Mouse (Mus musculus) gastrocnemius, postnatal 4 days (tissue): Measurements from ENCODE around the gene S100a8. TPM values are rescaled to one million over a fixed set of nuclear protein-coding genes. Genes with fewer than 3 reads are reported as not detected.

Source experiments
- DNase-seq, 2 experiments: peaks; one replicate each; pipeline ENCODE4 v3.0.0; 2021 to 2022; ENCODE audit warnings: low spot score in 2 of 2, mixed read lengths in 2 of 2
- long read RNA-seq, 2 experiments: library from polyadenylated mRNA; stranded (forward); transcript quantifications; one replicate each; pipeline ENCODE4 v2.0.0; 2021
- total RNA-seq, 2 experiments: library from RNA; stranded (reverse); gene quantifications; 2 replicates each; pipeline ENCODE4 v1.2.3; 2021

Gene S100a8
- total RNA-seq, result 10 to 100 TPM in 1 of 2 experiments, 1 to 10 TPM in 1; 4.5 to 11.8 TPM
- long read RNA-seq, experiment 1, partial matches to known transcripts, result 0 of 1 reads
- long read RNA-seq, experiment 1, other reads (novel, unspliced or antisense), result 0 of 1 reads
- long read RNA-seq, experiment 2, transcript S100a8-201 (3 exons, 486 nt), result major isoform, 11 of 11 reads
- long read RNA-seq, experiment 2, partial matches to known transcripts, result 0 of 11 reads
- long read RNA-seq, experiment 2, other reads (novel, unspliced or antisense), result 0 of 11 reads

GRCm38 (mm10) chr3:90668846-90669245 is at the start of gene S100a8:
S100a8 (plus strand) TSS chr3:90668978.
- peak in 1 of 2 experiments; percentile 25 for DNase-seq

DNA sequence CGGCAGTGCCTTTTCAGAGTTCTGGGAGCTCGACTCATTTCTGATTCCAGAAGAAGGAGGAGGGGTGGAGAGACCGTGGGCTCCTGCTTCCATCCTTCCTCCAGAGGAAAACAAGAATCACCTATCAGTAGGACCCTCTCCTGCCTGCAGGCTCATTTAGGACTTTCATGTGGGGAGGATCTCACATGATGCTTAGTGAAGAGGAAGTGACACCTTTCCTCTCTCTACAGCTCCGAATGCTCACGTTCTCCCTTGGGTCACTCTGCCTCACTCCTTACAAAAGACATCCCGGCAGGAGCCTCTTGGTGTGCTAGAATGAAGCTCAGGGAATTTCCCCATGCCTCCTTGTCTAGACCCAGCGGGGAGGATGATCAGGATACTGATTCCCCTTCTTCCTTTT is 47.2 kb upstream of the S100a8 start:
- DNase-seq, result no peak

DNA sequence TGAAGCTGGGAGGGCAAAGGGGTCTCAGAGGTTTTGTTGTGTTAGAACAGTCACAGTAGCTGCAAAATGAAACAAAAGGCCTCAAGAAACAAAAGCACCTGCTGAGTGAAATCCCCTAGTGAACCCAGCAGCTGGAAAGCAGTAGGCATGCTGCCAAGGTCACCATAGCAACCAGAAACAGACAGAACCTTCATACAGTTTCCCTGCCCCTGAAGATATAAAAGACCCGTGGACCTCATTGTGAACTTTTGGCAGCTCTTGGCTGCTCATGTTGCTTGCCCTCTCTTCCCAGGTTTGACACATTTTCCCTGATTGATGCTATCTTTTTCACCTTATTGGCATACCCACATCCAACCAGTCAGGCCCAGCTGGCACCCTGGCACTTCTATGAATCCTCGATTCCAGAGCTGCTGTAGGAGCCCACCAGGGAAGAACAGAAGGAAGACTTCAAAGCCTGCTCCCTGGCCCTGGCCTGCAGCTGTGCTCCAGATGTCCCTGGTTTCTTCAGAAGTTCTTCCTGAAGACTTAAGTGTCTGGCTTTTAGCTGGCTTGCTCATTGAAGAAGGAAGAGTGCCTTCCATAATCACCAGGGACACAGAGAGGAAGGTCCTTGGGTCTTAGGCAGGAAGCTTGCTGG is 45.2 kb upstream of the S100a8 start:
- DNase-seq, result peak in 1 of 2 experiments; percentile 73

DNA sequence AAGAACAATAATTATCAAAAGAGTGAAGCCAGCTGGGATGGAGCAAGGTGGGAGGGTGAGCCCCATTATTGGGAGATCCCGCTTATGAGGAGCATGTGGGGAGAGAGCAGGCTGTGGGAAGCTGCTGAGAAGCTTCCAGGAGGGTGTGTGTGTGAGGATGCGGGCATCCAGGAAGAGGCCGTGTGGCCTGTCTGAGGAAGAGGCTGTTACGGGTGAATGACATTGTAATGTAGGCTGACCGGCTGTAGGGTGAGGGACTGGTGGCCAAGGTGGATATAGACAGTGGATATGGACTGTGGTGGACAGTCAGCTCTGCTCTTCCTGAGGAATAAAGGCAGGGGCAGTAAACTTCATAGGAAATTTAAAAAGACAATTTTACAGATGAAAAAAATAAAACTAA is 43.3 kb upstream of the S100a8 start:
- no peak for DNase-seq

GRCm38 (mm10) chr3:90626266-90627021 is 42.3 kb upstream of the S100a8 start:
- DNase-seq, result no peak

- DNase-seq, result no peak
Measured at GRCm38 (mm10) chr3:90627366-90627765, 41.4 kb upstream of the S100a8 start.

DNA sequence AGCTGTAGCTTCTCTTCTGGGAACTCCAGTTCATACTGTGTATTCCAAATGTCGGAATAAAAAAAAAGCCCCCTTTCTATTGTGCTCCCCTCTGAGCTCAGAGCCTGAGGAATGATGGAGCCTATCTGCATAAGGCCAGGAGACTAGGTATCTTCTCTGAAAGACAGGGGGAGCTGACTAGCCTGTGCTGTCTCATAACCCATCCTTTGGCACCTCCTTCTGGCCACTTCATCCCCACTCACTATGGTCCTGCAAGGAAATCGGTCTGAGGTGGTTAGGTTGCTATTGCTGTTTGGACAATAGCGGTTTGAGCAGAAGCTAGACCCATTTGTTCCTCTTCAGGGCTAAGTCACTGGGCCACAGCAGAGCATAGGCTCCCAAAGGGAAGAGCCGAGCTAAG is 41.0 kb upstream of the S100a8 start:
- no peak for DNase-seq

GRCm38 (mm10) chr3:90629298-90629697 is 39.5 kb upstream of the S100a8 start:
- no peak for DNase-seq

DNA sequence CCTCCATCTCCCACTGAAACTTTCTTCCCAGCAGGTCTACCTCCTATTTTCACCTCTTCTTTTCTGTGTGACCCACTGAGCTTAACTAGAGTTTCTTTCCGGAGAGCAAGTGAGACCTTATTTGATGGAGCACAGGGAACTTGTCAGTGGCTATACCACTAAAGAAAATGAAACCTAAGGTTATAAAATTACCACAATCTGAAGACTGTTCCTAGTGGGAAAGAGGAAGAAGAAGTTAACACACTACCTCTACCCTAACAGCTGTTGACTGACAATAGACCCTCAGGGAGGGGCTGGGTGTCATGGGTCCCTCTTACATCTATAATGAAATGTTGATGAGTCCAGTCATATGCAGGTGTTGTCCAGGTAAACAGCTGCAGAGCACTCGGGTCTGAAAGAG is 36.8 kb upstream of the S100a8 start:
- DNase-seq, result no peak

DNA sequence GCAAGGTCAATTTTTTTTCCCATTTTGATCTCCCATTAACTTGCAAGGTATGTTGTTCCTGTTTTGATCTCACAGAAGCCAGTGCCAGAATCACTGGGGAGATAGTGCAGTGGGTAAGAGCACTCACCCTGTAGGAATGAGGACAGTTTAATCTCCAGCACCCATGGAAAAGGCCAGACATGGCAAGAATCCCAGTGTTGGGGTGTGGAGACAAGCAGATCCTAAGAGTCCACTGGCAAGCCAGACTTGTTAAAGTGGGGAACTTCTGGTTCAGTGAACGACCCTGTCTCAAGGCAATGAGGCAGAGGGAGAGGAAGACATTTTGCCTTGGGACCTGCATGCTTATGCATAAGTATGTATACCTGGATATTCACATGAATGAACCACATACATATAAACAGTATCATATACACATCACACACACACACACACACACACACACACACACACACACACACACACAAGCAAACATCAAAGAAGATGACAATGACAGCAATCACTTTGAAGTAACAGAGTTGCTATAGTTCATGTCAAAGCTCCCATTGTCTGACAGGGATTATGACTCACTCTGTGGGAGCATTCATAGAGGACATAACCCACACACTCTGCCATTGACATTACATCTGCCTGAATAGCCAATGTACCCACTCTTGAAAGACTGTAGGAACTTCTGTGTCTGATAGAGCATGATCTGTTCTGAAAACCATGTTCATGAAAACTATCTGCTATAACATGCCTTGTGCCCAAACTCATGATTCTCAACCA is 30.1 kb upstream of the S100a8 start:
- no peak for DNase-seq

DNA sequence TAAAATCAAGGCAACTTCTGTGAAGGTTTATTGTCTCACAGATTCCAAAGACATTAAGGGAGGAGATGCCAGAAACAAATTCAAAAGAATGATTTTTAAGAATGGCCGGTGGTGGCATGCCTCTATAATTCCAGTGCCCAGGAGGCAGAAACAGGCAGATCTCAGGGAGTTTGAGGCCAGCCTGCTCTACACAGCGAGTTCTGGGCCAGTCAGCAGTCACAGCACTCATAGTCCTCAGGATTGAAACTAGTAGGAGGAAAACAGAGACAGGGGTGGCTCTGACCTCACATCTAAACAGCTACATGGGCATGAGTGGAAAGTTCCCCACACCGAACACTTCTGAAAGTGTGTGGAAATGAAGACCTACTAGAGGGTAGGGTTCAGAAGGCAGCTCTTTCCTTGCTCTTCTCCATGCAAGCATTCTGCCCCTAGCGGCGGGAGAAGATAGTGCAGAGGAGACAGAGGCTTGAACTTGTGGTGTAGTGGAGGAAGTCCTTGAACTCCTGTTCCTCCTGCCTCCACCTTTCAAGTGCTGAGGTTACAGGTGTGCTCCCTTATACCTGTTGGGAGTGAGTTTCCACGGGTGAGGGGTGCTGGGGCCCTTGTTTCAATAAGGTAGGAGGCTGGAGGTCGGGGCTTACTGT is 29.1 kb upstream of the S100a8 start:
- no peak for DNase-seq

DNA sequence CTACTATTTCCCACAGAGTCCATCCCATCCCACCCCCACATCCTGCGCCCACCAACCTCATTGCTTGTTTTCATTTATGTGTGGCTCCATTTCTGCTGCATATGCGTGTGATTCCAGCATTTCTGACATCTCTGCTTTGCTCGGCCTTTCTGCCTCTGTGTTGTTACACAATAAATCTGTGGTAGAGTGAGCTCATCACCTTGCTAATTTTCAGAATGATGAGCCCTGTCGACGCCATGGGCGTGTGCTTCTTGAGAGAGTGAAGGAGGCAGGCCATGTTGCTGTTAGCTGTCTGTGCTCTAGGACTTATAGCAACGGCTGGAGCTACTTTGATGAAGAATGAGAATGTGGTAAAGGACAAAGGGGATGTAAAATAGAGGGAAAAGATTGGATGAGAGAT is 27.8 kb upstream of the S100a8 start:
- DNase-seq, result no peak

DNA sequence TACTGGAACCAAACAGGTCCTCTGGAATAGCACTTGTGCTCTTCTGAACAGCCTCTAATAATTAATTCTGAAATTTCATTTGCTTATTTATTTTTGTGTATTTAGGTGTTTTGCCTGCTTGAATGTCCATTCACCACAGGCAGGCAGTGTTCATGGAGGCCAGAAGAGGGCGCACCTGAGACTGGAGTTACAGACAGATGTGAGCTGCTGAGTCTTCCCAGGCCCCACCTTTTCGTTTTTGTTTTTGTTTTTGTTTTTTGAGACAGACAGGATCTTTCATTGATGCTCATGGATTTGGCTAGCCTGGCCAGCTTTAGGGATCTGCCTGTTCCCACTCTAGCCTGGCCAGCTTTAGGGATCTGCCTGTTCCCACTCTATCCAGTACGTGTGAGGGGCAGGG is 24.6 kb upstream of the S100a8 start:
- peak in 1 of 2 experiments; percentile 39 for DNase-seq

DNA sequence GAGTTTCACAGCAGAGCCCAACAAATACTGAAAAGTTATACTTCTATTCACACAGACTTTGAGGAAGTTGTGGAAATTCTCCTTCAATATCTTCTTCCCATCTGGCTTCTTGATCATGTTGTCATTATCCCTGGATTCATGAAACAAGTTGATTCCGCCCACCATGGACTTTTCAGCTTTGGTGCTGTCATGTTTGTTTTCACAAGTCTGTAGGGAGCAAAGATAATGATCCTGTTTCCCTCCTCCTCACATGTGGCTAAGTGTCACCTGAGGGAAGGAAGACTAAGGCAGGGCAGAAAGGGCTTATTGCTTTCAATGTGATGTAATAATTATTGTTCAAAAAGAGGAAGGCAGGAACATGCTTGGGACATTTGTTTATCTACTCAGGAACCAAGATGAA is 21.5 kb upstream of the S100a8 start:
- DNase-seq, result no peak

- no peak for DNase-seq
Measured at GRCm38 (mm10) chr3:90648981-90649380, 19.8 kb upstream of the S100a8 start.

GRCm38 (mm10) chr3:90649832-90650231 is 18.9 kb upstream of the S100a8 start:
- DNase-seq, result no peak

DNA sequence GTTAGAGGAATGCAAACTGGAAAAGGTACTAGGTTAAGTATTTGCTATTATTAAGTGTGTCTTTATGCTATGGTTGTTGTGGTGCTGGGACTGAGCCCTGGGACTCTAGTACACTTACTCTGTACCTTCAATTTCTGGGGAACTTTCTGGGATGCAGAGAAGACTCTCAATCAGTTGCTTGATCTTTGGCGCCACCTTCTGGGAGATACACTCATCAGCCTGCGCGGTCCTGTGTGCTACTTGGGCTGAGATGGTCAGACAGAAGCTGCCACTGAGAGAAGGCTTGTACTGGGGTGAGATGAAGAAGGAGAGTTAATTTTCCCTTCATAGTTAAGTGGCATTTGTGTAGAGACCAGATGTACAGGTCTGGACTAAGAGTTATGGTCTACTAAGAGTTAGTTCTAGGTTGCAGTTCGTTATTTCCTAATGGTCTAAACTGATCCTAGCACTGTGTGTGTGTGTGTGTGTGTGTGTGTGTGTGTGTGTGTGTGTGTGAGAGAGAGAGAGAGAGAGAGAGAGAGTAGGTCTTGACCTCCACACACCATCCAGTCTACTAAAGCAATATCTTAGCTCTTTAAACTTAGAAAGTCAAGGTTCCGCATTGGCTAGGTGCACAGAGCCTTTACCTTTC is 15.8 kb upstream of the S100a8 start:
- DNase-seq, result peak; percentile 40 to 72

GRCm38 (mm10) chr3:90653717-90654116 is 15.1 kb upstream of the S100a8 start, which contains the start of gene S100a7a:
S100a7a (plus strand) TSS chr3:90654017.
- DNase-seq, result no peak

DNA sequence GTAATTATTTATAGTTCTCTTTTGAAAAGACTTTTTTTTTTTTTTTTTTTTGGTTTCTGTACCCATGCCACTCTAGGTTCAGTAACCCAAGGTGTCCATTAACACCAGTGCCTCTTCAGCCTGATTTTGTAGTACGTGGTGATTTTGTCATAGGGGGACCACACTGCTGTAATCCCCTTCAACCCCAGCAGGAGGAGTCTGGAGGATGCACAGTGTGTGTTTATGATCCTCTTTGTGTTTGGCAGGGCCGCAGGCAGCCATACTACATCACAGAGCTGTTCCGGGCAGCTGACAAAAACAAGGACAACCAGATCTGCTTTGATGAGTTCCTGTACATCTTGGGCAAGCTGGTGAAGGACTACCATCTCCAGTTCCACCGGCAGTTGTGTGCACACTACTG is 11.4 kb upstream of the S100a8 start:
- no peak for DNase-seq

- DNase-seq, result no peak
Measured at GRCm38 (mm10) chr3:90659364-90660044, 9.3 kb upstream of the S100a8 start.
